Comparison of ENCODE assay signal across 8 mouse cellular contexts in genomic region chr9:37655961-37656360, GRCm38 (mm10). TPM values are rescaled to one million over a fixed set of nuclear protein-coding genes. Genes with fewer than 3 reads are reported as not detected.
DNase-seq lines count a peak whose midpoint lies in the region; ATAC-seq and TF ChIP-seq lines count a peak whose summit lies in the region.

No protein-coding gene starts in this region.

- peaks cover 15% of the 10 kb centered on the region for H3K36me3 ChIP-seq in spleen, adult 2 months (ENCODE audit: control insufficient read depth, insufficient read depth, low read length)
- peaks cover 23% of the 10 kb centered on the region for H3K36me3 ChIP-seq in liver, embryonic 11.5 days (ENCODE audit: control insufficient read depth, insufficient read depth, low read length)
- H3K36me3 ChIP-seq in stomach, postnatal 0 days (ENCODE audit: control insufficient read depth, insufficient read depth, low read length) = peaks cover 20% of the 10 kb centered on the region

- no peaks in the 10 kb centered on the region for H3K27me3 ChIP-seq in spleen, adult 2 months (ENCODE audit: control insufficient read depth, insufficient read depth, low read length)
- no peaks in the 10 kb centered on the region for H3K27me3 ChIP-seq in liver, embryonic 11.5 days (replicated peaks; ENCODE audit: control insufficient read depth, insufficient read depth, low read length)
- no peaks in the 10 kb centered on the region for H3K27me3 ChIP-seq in stomach, postnatal 0 days (ENCODE audit: control insufficient read depth, insufficient read depth, low read length)

- peak in 1 of 2 experiments; percentile 21 for DNase-seq in spleen, adult 2 months (ENCODE audit: low read depth in 1 of 2, low spot score in 2 of 2)
- DNase-seq in spleen, postnatal 10 days (ENCODE audit: low spot score in 2 of 2) = no peak
- DNase-seq in liver, embryonic 11.5 days (ENCODE audit: low spot score) = no peak
- DNase-seq in stomach, postnatal 0 days (ENCODE audit: low spot score) = no peak
- no peak for DNase-seq in right cerebral cortex, adult 2 months (ENCODE audit: low spot score in 2 of 2)
- DNase-seq in spleen, adult 18-20 months = no peak
- DNase-seq in spleen, postnatal 4 days (ENCODE audit: low spot score in 2 of 2) = no peak

- TF ChIP-seq EP300 in stomach, postnatal 0 days (optimal IDR thresholded peaks at IDR 0.05) = no peak

- ATAC-seq in liver, embryonic 11.5 days (replicated peaks; ENCODE audit: low FRiP score) = 0 out of 2 replicates have a peak, but pooled peaks have one; percentile 4
- ATAC-seq in stomach, postnatal 0 days (ENCODE audit: low FRiP score, low TSS enrichment) = peak; percentile 2; the same call in 1 of the 2 replicates

- peak overlapping the region; percentile 73 for H3K4me2 ChIP-seq in liver, embryonic 11.5 days
- H3K4me2 ChIP-seq in stomach, postnatal 0 days (replicated peaks; ENCODE audit: low read depth) = peak overlapping the region; percentile 65

- peak overlapping the region; percentile 32 for H3K4me3 ChIP-seq in spleen, adult 2 months (ENCODE audit: extremely low read depth, insufficient read depth, insufficient read length)
- peak overlapping the region; percentile 69 for H3K4me3 ChIP-seq in embryonic fibroblast, embryonic 13.5 days (ENCODE audit: insufficient read depth, low read length)
- H3K4me3 ChIP-seq in liver, embryonic 11.5 days (ENCODE audit: low read depth, low read length) = peak overlapping the region; percentile 85
- H3K4me3 ChIP-seq in stomach, postnatal 0 days (ENCODE audit: low read depth, low read length) = peak overlapping the region; percentile 85

- no peaks in the 10 kb centered on the region for H3K9me3 ChIP-seq in liver, embryonic 11.5 days (ENCODE audit: control insufficient read depth, low read length)
- no peaks in the 10 kb centered on the region for H3K9me3 ChIP-seq in stomach, postnatal 0 days (ENCODE audit: control insufficient read depth, low read length)

- no peak for TF ChIP-seq POLR2A in spleen, adult 2 months (IDR thresholded peaks at IDR 0.05; ENCODE audit: low read depth, low read length)
- no peak for TF ChIP-seq POLR2A in embryonic fibroblast, embryonic 13.5 days (IDR thresholded peaks at IDR 0.05; ENCODE audit: low read depth, low read length)

- peak overlapping the region; percentile 84; the same call in 1 of the 2 replicates for H3K9ac ChIP-seq in liver, embryonic 11.5 days (ENCODE audit: low read depth, low read length)
- H3K9ac ChIP-seq in stomach, postnatal 0 days (ENCODE audit: low read length) = peak overlapping the region; percentile 83

- no peak for TF ChIP-seq CTCF in spleen, adult 2 months (IDR thresholded peaks at IDR 0.05; ENCODE audit: extremely low read depth, insufficient read depth, insufficient read length, insufficient replicate concordance)
- no peak for TF ChIP-seq CTCF in embryonic fibroblast, embryonic 13.5 days (IDR thresholded peaks at IDR 0.05; ENCODE audit: borderline replicate concordance, insufficient read depth, low read length)
- TF ChIP-seq CTCF in stomach, postnatal 0 days (IDR thresholded peaks at IDR 0.05; ENCODE audit: low read depth) = no peak

- H3K4me1 ChIP-seq in spleen, adult 2 months (ENCODE audit: control insufficient read depth, insufficient read depth, insufficient read length) = peaks cover 3% of the 10 kb centered on the region; the same call in 1 of the 2 replicates
- no peaks in the 10 kb centered on the region for H3K4me1 ChIP-seq in embryonic fibroblast, embryonic 13.5 days (ENCODE audit: control insufficient read depth, insufficient read depth, low read length)
- 0 out of 2 replicates have a peak, but pooled peaks cover 6% of the 10 kb centered on the region for H3K4me1 ChIP-seq in liver, embryonic 11.5 days (replicated peaks; ENCODE audit: control insufficient read depth, insufficient read depth, low read length)
- H3K4me1 ChIP-seq in stomach, postnatal 0 days (replicated peaks; ENCODE audit: control insufficient read depth, insufficient read depth) = no peaks in the 10 kb centered on the region

- 16% methylated on average over 8 of the region's 8 CpGs for WGBS in spleen, adult 2 months
- 47% methylated on average over 8 of the region's 8 CpGs for WGBS in liver, embryonic 11.5 days
- 40% methylated on average over 8 of the region's 8 CpGs for WGBS in stomach, postnatal 0 days

- H3K27ac ChIP-seq in spleen, adult 2 months (ENCODE audit: insufficient read depth, low read length) = no peak overlapping the region
- H3K27ac ChIP-seq in embryonic fibroblast, embryonic 13.5 days (ENCODE audit: insufficient read depth, low read length) = no peak overlapping the region
- no peak overlapping the region for H3K27ac ChIP-seq in liver, embryonic 11.5 days (ENCODE audit: low read depth, low read length)
- H3K27ac ChIP-seq in stomach, postnatal 0 days (replicated peaks) = peak overlapping the region; percentile 94; the same call in 1 of the 2 replicates

RNA-seq across cellular contexts. Expression of gene Tbrg1, which starts 1.2 kb away (rescaled TPM):
- polyA plus RNA-seq in spleen, adult 2 months (2012; rRNA removed) = 20.7 and 22.2 TPM in 2 replicates
- polyA plus RNA-seq in embryonic fibroblast, embryonic 13.5 days (2011; ENCODE audit: insufficient read length, low read depth, missing spikeins) = 140 and 159 TPM in 2 replicates
- 127 and 128 TPM in 2 replicates for polyA plus RNA-seq in liver, embryonic 11.5 days (2014; fragmentation: Nextera tagmentation; extraction: Ambion mirVana)
- 171 and 180 TPM in 2 replicates for polyA plus RNA-seq in stomach, postnatal 0 days (2015; fragmentation: Nextera tagmentation; extraction: Ambion mirVana)

RNA-seq across cellular contexts. Expression of gene Panx3, which starts 13.1 kb away (rescaled TPM):
- polyA plus RNA-seq in spleen, adult 2 months (2012; rRNA removed) = not detected in 2 replicates
- not detected in 2 replicates for polyA plus RNA-seq in embryonic fibroblast, embryonic 13.5 days (2011; ENCODE audit: insufficient read length, low read depth, missing spikeins)
- polyA plus RNA-seq in liver, embryonic 11.5 days (2014; fragmentation: Nextera tagmentation; extraction: Ambion mirVana) = not detected in 2 replicates
- polyA plus RNA-seq in stomach, postnatal 0 days (2015; fragmentation: Nextera tagmentation; extraction: Ambion mirVana) = 0.15 TPM in 1 of 2 replicates, not detected in the other

RNA-seq across cellular contexts. Expression of gene Spa17, which starts 42.4 kb away (rescaled TPM):
- 0.21 TPM in 1 of 2 replicates, not detected in the other for polyA plus RNA-seq in spleen, adult 2 months (2012; rRNA removed)
- 2.5 and 3.5 TPM in 2 replicates for polyA plus RNA-seq in embryonic fibroblast, embryonic 13.5 days (2011; ENCODE audit: insufficient read length, low read depth, missing spikeins)
- 3.9 and 4.9 TPM in 2 replicates for polyA plus RNA-seq in liver, embryonic 11.5 days (2014; fragmentation: Nextera tagmentation; extraction: Ambion mirVana)
- polyA plus RNA-seq in stomach, postnatal 0 days (2015; fragmentation: Nextera tagmentation; extraction: Ambion mirVana) = 3.4 and 4.0 TPM in 2 replicates

Comparison
In these comparisons a context has a peak if more than half of its experiments do, and no peak if none do; other contexts are left out.
1. H3K4me3 ChIP-seq: peak in every context shown above with its lines; median percentile 85 in liver, embryonic 11.5 days; 85 in stomach, postnatal 0 days; 69 in embryonic fibroblast, embryonic 13.5 days; 32 in spleen, adult 2 months.